Mouse (Mus musculus): ENCODE measurements around the gene Numb. TPM values are rescaled to one million over a fixed set of nuclear protein-coding genes. Genes with fewer than 3 reads are reported as not detected.

The Numb gene
- polyA plus RNA-seq, 1 experiment from 2014 or later: 36.5 TPM

- Histone ChIP-seq H3K36me3 (ENCODE audit: control insufficient read depth, insufficient read depth, low read length) (peaks cover 14% of the 10 kb centered on the region), H3K4me2 (replicated peaks; ENCODE audit: low read depth, low read length) (no peak overlapping the region), H3K4me1 (ENCODE audit: control insufficient read depth, insufficient read depth, low read length) (no peaks in the 10 kb centered on the region), H3K4me3 (ENCODE audit: low read depth, low read length) (no peak overlapping the region), H3K9ac (replicated peaks; ENCODE audit: low read depth, low read length) (no peak overlapping the region), H3K27me3 (ENCODE audit: control insufficient read depth, insufficient read depth, low read length) (no peaks in the 10 kb centered on the region), H3K27ac (ENCODE audit: low read length) (no peak overlapping the region), H3K9me3 (ENCODE audit: control insufficient read depth, low read depth, low read length) (no peaks in the 10 kb centered on the region)
- 68% methylated on average over 4 of the region's 4 CpGs for WGBS
- no peak for ATAC-seq (ENCODE audit: insufficient number of reproducible peaks, insufficient read depth, low FRiP score, low read depth)
Measured at GRCm38 (mm10) chr12:83790749-83791148, 131.0 kb downstream of the Numb start.

- Histone ChIP-seq H3K4me1 (ENCODE audit: control insufficient read depth, insufficient read depth, low read length) (no peaks in the 10 kb centered on the region), H3K9me3 (ENCODE audit: control insufficient read depth, low read depth, low read length) (no peaks in the 10 kb centered on the region), H3K27ac (ENCODE audit: low read length) (no peak overlapping the region), H3K9ac (replicated peaks; ENCODE audit: low read depth, low read length) (no peak overlapping the region), H3K4me2 (replicated peaks; ENCODE audit: low read depth, low read length) (no peak overlapping the region), H3K36me3 (ENCODE audit: control insufficient read depth, insufficient read depth, low read length) (peaks cover 6% of the 10 kb centered on the region; the same call in 1 of the 2 replicates), H3K4me3 (ENCODE audit: low read depth, low read length) (no peak overlapping the region), H3K27me3 (ENCODE audit: control insufficient read depth, insufficient read depth, low read length) (no peaks in the 10 kb centered on the region)
- 39% methylated on average over 4 of the region's 4 CpGs for WGBS
- no peak for ATAC-seq (ENCODE audit: insufficient number of reproducible peaks, insufficient read depth, low FRiP score, low read depth)
Measured at GRCm38 (mm10) chr12:83789781-83790140, 132.0 kb downstream of the Numb start.

- Histone ChIP-seq H3K4me3 (ENCODE audit: low read depth, low read length) (no peak overlapping the region), H3K36me3 (ENCODE audit: control insufficient read depth, insufficient read depth, low read length) (peaks cover 6% of the 10 kb centered on the region; the same call in 1 of the 2 replicates), H3K27me3 (ENCODE audit: control insufficient read depth, insufficient read depth, low read length) (no peaks in the 10 kb centered on the region), H3K9ac (replicated peaks; ENCODE audit: low read depth, low read length) (no peak overlapping the region), H3K4me2 (replicated peaks; ENCODE audit: low read depth, low read length) (no peak overlapping the region), H3K27ac (ENCODE audit: low read length) (no peak overlapping the region), H3K9me3 (ENCODE audit: control insufficient read depth, low read depth, low read length) (no peaks in the 10 kb centered on the region), H3K4me1 (ENCODE audit: control insufficient read depth, insufficient read depth, low read length) (no peaks in the 10 kb centered on the region)
- WGBS: 89% methylated on average over 17 of the region's 17 CpGs
- ATAC-seq (ENCODE audit: insufficient number of reproducible peaks, insufficient read depth, low FRiP score, low read depth): no peak
Measured at GRCm38 (mm10) chr12:83789051-83789780, 132.5 kb downstream of the Numb start.

GRCm38 (mm10) chr12:83785305-83785704 is 136.4 kb downstream of the Numb start:
- H3K27me3 ChIP-seq (ENCODE audit: control insufficient read depth, insufficient read depth, low read length): no peaks in the 10 kb centered on the region
- no peak overlapping the region for H3K4me2 ChIP-seq (replicated peaks; ENCODE audit: low read depth, low read length)
- 74% methylated on average over 4 of the region's 4 CpGs for WGBS
- H3K9me3 ChIP-seq (ENCODE audit: control insufficient read depth, low read depth, low read length): no peaks in the 10 kb centered on the region
- H3K27ac ChIP-seq (ENCODE audit: low read length): no peak overlapping the region
- H3K4me1 ChIP-seq (ENCODE audit: control insufficient read depth, insufficient read depth, low read length): no peaks in the 10 kb centered on the region
- no peak overlapping the region for H3K9ac ChIP-seq (replicated peaks; ENCODE audit: low read depth, low read length)
- no peak for ATAC-seq (ENCODE audit: insufficient number of reproducible peaks, insufficient read depth, low FRiP score, low read depth)
- H3K36me3 ChIP-seq (ENCODE audit: control insufficient read depth, insufficient read depth, low read length): no peaks in the 10 kb centered on the region
- no peak overlapping the region for H3K4me3 ChIP-seq (ENCODE audit: low read depth, low read length)

GRCm38 (mm10) chr12:83782669-83783068 is 139.1 kb downstream of the Numb start:
- ATAC-seq (ENCODE audit: insufficient number of reproducible peaks, insufficient read depth, low FRiP score, low read depth): no peak

GRCm38 (mm10) chr12:83781640-83782278 is 140.0 kb downstream of the Numb start:
- Histone ChIP-seq H3K36me3 (ENCODE audit: control insufficient read depth, insufficient read depth, low read length) (no peaks in the 10 kb centered on the region), H3K4me3 (ENCODE audit: low read depth, low read length) (no peak overlapping the region), H3K9ac (replicated peaks; ENCODE audit: low read depth, low read length) (no peak overlapping the region), H3K27ac (ENCODE audit: low read length) (no peak overlapping the region), H3K4me2 (replicated peaks; ENCODE audit: low read depth, low read length) (no peak overlapping the region), H3K4me1 (ENCODE audit: control insufficient read depth, insufficient read depth, low read length) (no peaks in the 10 kb centered on the region), H3K9me3 (ENCODE audit: control insufficient read depth, low read depth, low read length) (no peaks in the 10 kb centered on the region), H3K27me3 (ENCODE audit: control insufficient read depth, insufficient read depth, low read length) (no peaks in the 10 kb centered on the region)
- no peak for ATAC-seq (ENCODE audit: insufficient number of reproducible peaks, insufficient read depth, low FRiP score, low read depth)
- WGBS: 77% methylated on average over 23 of the region's 23 CpGs

More at GRCm38 (mm10) chr12:83782669-83783068, 139.1 kb downstream of the Numb start:
- Histone ChIP-seq H3K4me2 (replicated peaks; ENCODE audit: low read depth, low read length) (no peak overlapping the region), H3K4me1 (ENCODE audit: control insufficient read depth, insufficient read depth, low read length) (no peaks in the 10 kb centered on the region), H3K27me3 (ENCODE audit: control insufficient read depth, insufficient read depth, low read length) (no peaks in the 10 kb centered on the region), H3K4me3 (ENCODE audit: low read depth, low read length) (no peak overlapping the region), H3K36me3 (ENCODE audit: control insufficient read depth, insufficient read depth, low read length) (no peaks in the 10 kb centered on the region), H3K9ac (replicated peaks; ENCODE audit: low read depth, low read length) (no peak overlapping the region), H3K27ac (ENCODE audit: low read length) (no peak overlapping the region), H3K9me3 (ENCODE audit: control insufficient read depth, low read depth, low read length) (no peaks in the 10 kb centered on the region)
- WGBS: 88% methylated on average over 10 of the region's 10 CpGs

- H3K4me1 ChIP-seq (ENCODE audit: control insufficient read depth, insufficient read depth, low read length): no peaks in the 10 kb centered on the region
- no peaks in the 10 kb centered on the region for H3K27me3 ChIP-seq (ENCODE audit: control insufficient read depth, insufficient read depth, low read length)
- H3K4me3 ChIP-seq (ENCODE audit: low read depth, low read length): no peak overlapping the region
- H3K4me2 ChIP-seq (replicated peaks; ENCODE audit: low read depth, low read length): no peak overlapping the region
- ATAC-seq (ENCODE audit: insufficient number of reproducible peaks, insufficient read depth, low FRiP score, low read depth): no peak
- no peak overlapping the region for H3K9ac ChIP-seq (replicated peaks; ENCODE audit: low read depth, low read length)
- no peaks in the 10 kb centered on the region for H3K36me3 ChIP-seq (ENCODE audit: control insufficient read depth, insufficient read depth, low read length)
- H3K9me3 ChIP-seq (ENCODE audit: control insufficient read depth, low read depth, low read length): no peaks in the 10 kb centered on the region
- no peak overlapping the region for H3K27ac ChIP-seq (ENCODE audit: low read length)
- 57% methylated on average over 7 of the region's 7 CpGs for WGBS
Measured at GRCm38 (mm10) chr12:83781204-83781603, 140.5 kb downstream of the Numb start.

- Histone ChIP-seq H3K36me3 (ENCODE audit: control insufficient read depth, insufficient read depth, low read length) (no peaks in the 10 kb centered on the region), H3K4me3 (ENCODE audit: low read depth, low read length) (no peak overlapping the region), H3K27ac (ENCODE audit: low read length) (no peak overlapping the region), H3K9ac (replicated peaks; ENCODE audit: low read depth, low read length) (no peak overlapping the region), H3K9me3 (ENCODE audit: control insufficient read depth, low read depth, low read length) (no peaks in the 10 kb centered on the region), H3K27me3 (ENCODE audit: control insufficient read depth, insufficient read depth, low read length) (no peaks in the 10 kb centered on the region), H3K4me2 (replicated peaks; ENCODE audit: low read depth, low read length) (no peak overlapping the region), H3K4me1 (ENCODE audit: control insufficient read depth, insufficient read depth, low read length) (no peaks in the 10 kb centered on the region)
- 88% methylated on average over 3 of the region's 3 CpGs for WGBS
- no peak for ATAC-seq (ENCODE audit: insufficient number of reproducible peaks, insufficient read depth, low FRiP score, low read depth)
Measured at GRCm38 (mm10) chr12:83780181-83780580, 141.6 kb downstream of the Numb start.

Data from stomach, embryonic 14.5 days (tissue).